Mouse (Mus musculus) stomach, embryonic 14.5 days (tissue): ENCODE results near the gene Ncam1. TPM values are rescaled to one million over a fixed set of nuclear protein-coding genes. Genes with fewer than 3 reads are reported as not detected.

Source experiments
- ATAC-seq: fragments of 200-750 bp; cut with Nextera tagmentation; 2 replicates; pipeline ENCODE4 v1.8.0; 2017; ENCODE audit warnings: low read depth, moderate TSS enrichment; ENCODE audit not compliant: insufficient number of reproducible peaks, insufficient read depth, low FRiP score
- H3K27ac ChIP-seq: fragments of 300-500 bp; sonication (generic); 2 replicates; pipeline ENCODE4 v1.5.1; 2014; ENCODE audit warnings: mild to moderate bottlenecking, low read length, moderate library complexity, mixed read lengths
- H3K27me3 ChIP-seq: fragments of 300-500 bp; sonication (generic); 2 replicates; pipeline ENCODE4 v1.6.1; 2014; ENCODE audit warnings: low read length, control low read depth, mixed read lengths; ENCODE audit not compliant: control insufficient read depth, insufficient read depth
- H3K36me3 ChIP-seq: fragments of 300-500 bp; sonication (generic); 2 replicates; pipeline ENCODE4 v1.6.1; 2014; ENCODE audit warnings: mild to moderate bottlenecking, control low read depth, low read length, moderate library complexity, mixed read lengths; ENCODE audit not compliant: control insufficient read depth, insufficient read depth
- H3K4me1 ChIP-seq: fragments of 300-500 bp; sonication (generic); 2 replicates; pipeline ENCODE4 v1.6.1; 2014; ENCODE audit warnings: low read length, control low read depth, mixed read lengths; ENCODE audit not compliant: control insufficient read depth, insufficient read depth
- H3K4me2 ChIP-seq: fragments of 300-500 bp; sonication (generic); replicated peaks from 2 replicates; pipeline ENCODE4 v1.6.1; 2014; ENCODE audit warnings: low read depth, low read length, control low read depth
- H3K4me3 ChIP-seq: fragments of 300-500 bp; sonication (generic); 2 replicates; pipeline ENCODE4 v1.5.1; 2014; ENCODE audit warnings: low read depth, low read length, control low read depth
- H3K9ac ChIP-seq: fragments of 300-500 bp; sonication (generic); replicated peaks from 2 replicates; pipeline ENCODE4 v1.6.1; 2014; ENCODE audit warnings: low read depth, mild to moderate bottlenecking, control low read depth, low read length, moderate library complexity, mixed read lengths
- H3K9me3 ChIP-seq: fragments of 300-500 bp; sonication (generic); 2 replicates; pipeline ENCODE4 v1.6.1; 2016; ENCODE audit warnings: low read depth, low read length, control low read depth; ENCODE audit not compliant: control insufficient read depth
- WGBS: fragments of 180-500 bp; shearing (Covaris S2); extraction: QIAGEN DNeasy Blood & Tissue Kit; methylation state at CpG from one replicate; pipeline ENCODE4 v1.1.7; 2014; 5-methylcytosine and 5-hydroxymethylcytosine counted together
- polyA plus RNA-seq: library from polyadenylated mRNA; unstranded; fragments of >200 nt; fragmentation: Nextera tagmentation; extraction: Ambion mirVana; gene quantifications from 2 replicates; pipeline ENCODE4 v1.2.1, GENCODE M21; 2014

Gene Ncam1
- polyA plus RNA-seq, 1 experiment from 2014 or later = 115 TPM

- Histone ChIP-seq H3K9ac (no peak overlapping the region), H3K27ac (no peak overlapping the region), H3K4me2 (no peak overlapping the region), H3K27me3 (no peaks in the 10 kb centered on the region), H3K36me3 (no peaks in the 10 kb centered on the region), H3K9me3 (no peaks in the 10 kb centered on the region), H3K4me3 (no peak overlapping the region), H3K4me1 (no peaks in the 10 kb centered on the region)
- no peak for ATAC-seq
- 76% methylated on average over 1 of the region's 1 CpGs for WGBS
These were observed 346.3 kb downstream of the Ncam1 start for GRCm38 (mm10) chr9:49452396-49452795.
